ENCODE assay signal across 27 mouse cellular contexts in the genomic region with DNA sequence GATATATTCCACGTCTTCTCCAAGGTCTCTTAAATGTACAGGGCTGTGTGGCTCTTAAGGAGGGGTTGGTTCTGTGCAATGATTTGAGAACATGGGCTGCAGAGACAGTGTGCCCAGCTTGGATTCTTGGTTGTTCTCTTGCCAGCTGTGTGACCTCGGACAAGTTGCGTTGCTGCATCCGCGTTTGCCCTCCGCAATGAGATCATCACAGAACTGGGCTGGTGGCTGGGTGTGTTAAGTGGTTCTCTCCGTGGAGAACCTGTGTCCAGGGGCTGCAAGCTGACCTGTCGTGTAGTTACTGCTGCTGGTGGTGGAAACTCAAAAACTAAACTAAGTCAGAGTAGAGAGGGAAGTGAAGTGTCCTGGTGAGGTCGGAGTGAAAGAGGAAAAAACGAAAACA.
DNase-seq lines count a peak whose midpoint lies in the region; ATAC-seq lines count a peak whose summit lies in the region.
"Had no signal": no experiment of that assay in that cellular context is flagged by ENCODE, and none has a peak within 500 bp of the region (broad histone marks: within the 10 kb centered on the region; RNA-seq: fewer than 3 reads in every experiment).

No protein-coding gene starts in this region.

- H3K27ac ChIP-seq in embryonic facial prominence, embryonic 13.5 days: peak overlapping the region; percentile 39; the same call in 1 of the 2 replicates
- H3K27ac ChIP-seq in embryonic facial prominence, embryonic 10.5 days (replicated peaks): no peak overlapping the region
- 0 out of 2 replicates have a peak overlapping the region, but pooled peaks have one; percentile 15 for H3K27ac ChIP-seq in lung, embryonic 15.5 days
- H3K27ac ChIP-seq in brown adipose tissue, adult 24 weeks (replicated peaks; ENCODE audit: low read depth, low read length): 0 out of 2 replicates have a peak overlapping the region, but pooled peaks have one; percentile 2
- H3K27ac ChIP-seq: heart, embryonic 15.5 days; hindbrain, embryonic 13.5 days; neural tube, embryonic 15.5 days had no signal

- no peak overlapping the region for H3K9ac ChIP-seq in embryonic facial prominence, embryonic 13.5 days
- H3K9ac ChIP-seq in lung, embryonic 15.5 days: no peak overlapping the region
- H3K9ac ChIP-seq: forebrain, postnatal 0 days; heart, embryonic 15.5 days; hindbrain, embryonic 13.5 days; liver, postnatal 0 days; neural tube, embryonic 15.5 days had no signal

- 83% methylated on average over 10 of the region's 10 CpGs for whole genome bisulfite sequencing in embryonic facial prominence, embryonic 13.5 days
- 90% methylated on average over 10 of the region's 10 CpGs for WGBS in embryonic facial prominence, embryonic 10.5 days
- 59% methylated on average over 10 of the region's 10 CpGs for WGBS in lung, embryonic 15.5 days

- H3K4me3 ChIP-seq in embryonic facial prominence, embryonic 13.5 days: no peak overlapping the region
- no peak overlapping the region for H3K4me3 ChIP-seq in embryonic facial prominence, embryonic 10.5 days
- no peak overlapping the region for H3K4me3 ChIP-seq in lung, embryonic 15.5 days
- no peak overlapping the region for H3K4me3 ChIP-seq in brown adipose tissue, adult 24 weeks (ENCODE audit: insufficient read depth, low read depth, low read length)
- H3K4me3 ChIP-seq: heart, embryonic 15.5 days; hindbrain, embryonic 13.5 days; neural tube, embryonic 15.5 days had no signal

- peaks cover 26% of the 10 kb centered on the region for H3K4me1 ChIP-seq in embryonic facial prominence, embryonic 13.5 days
- peaks cover 27% of the 10 kb centered on the region for H3K4me1 ChIP-seq in embryonic facial prominence, embryonic 10.5 days
- peaks cover 15% of the 10 kb centered on the region for H3K4me1 ChIP-seq in lung, embryonic 15.5 days
- H3K4me1 ChIP-seq in brown adipose tissue, adult 24 weeks (ENCODE audit: control insufficient read depth, insufficient read depth, insufficient read length, low read length): peaks cover 3% of the 10 kb centered on the region; the same call in 1 of the 2 replicates
- H3K4me1 ChIP-seq: heart, embryonic 15.5 days had no signal

- no peak for DNase-seq in embryonic facial prominence, embryonic 10.5 days (ENCODE audit: low spot score)
- DNase-seq in lung, postnatal 4 days: no peak
- no peak for DNase-seq in left cerebral cortex, postnatal 14 days (ENCODE audit: low spot score in 2 of 2)
- DNase-seq in yolk sac, embryonic 10.5 days (ENCODE audit: low spot score): no peak
- no peak for DNase-seq in right cerebral cortex, adult 2 months (ENCODE audit: low spot score in 2 of 2)
- DNase-seq: cerebellum, adult 18-20 months; cerebellum, postnatal 36 days; forebrain, postnatal 0 days; gastrocnemius, postnatal 14 days; heart, adult 18-20 months; heart, postnatal 36 days; kidney, adult 8-10 months; kidney, postnatal 25 days; layer of hippocampus, postnatal 36 days; liver, postnatal 0 days; lung, postnatal 10 days; right cerebral cortex, adult 18-20 months; thymus, adult 2 months; thymus, postnatal 4 days had no signal

- intact Hi-C loops in left cerebral cortex, postnatal 14 days (cut with DNase I): no loop called here

- no peaks in the 10 kb centered on the region for H3K9me3 ChIP-seq in embryonic facial prominence, embryonic 13.5 days
- H3K9me3 ChIP-seq in embryonic facial prominence, embryonic 10.5 days: no peaks in the 10 kb centered on the region
- H3K9me3 ChIP-seq in lung, embryonic 15.5 days: no peaks in the 10 kb centered on the region
- H3K9me3 ChIP-seq: heart, embryonic 15.5 days; hindbrain, embryonic 13.5 days; neural tube, embryonic 15.5 days had no signal

- H3K27me3 ChIP-seq in embryonic facial prominence, embryonic 13.5 days: no peaks in the 10 kb centered on the region
- 0 out of 2 replicates have a peak, but pooled peaks cover 6% of the 10 kb centered on the region for H3K27me3 ChIP-seq in embryonic facial prominence, embryonic 10.5 days (replicated peaks; ENCODE audit: low read depth, poor library complexity, severe bottlenecking)
- H3K27me3 ChIP-seq in lung, embryonic 15.5 days: no peaks in the 10 kb centered on the region
- H3K27me3 ChIP-seq: heart, embryonic 15.5 days; hindbrain, embryonic 13.5 days; neural tube, embryonic 15.5 days had no signal

- H3K4me2 ChIP-seq in embryonic facial prominence, embryonic 13.5 days: no peak overlapping the region
- H3K4me2 ChIP-seq in lung, embryonic 15.5 days: no peak overlapping the region
- H3K4me2 ChIP-seq: heart, embryonic 15.5 days; hindbrain, embryonic 13.5 days; liver, embryonic 11.5 days; midbrain, embryonic 11.5 days; neural tube, embryonic 15.5 days had no signal

- peaks cover 7% of the 10 kb centered on the region for H3K36me3 ChIP-seq in embryonic facial prominence, embryonic 13.5 days
- peaks cover 6% of the 10 kb centered on the region for H3K36me3 ChIP-seq in embryonic facial prominence, embryonic 10.5 days (replicated peaks)
- H3K36me3 ChIP-seq in lung, embryonic 15.5 days: no peaks in the 10 kb centered on the region
- H3K36me3 ChIP-seq: heart, embryonic 15.5 days; neural tube, embryonic 15.5 days had no signal

- no peak for ATAC-seq in embryonic facial prominence, embryonic 13.5 days (ENCODE audit: insufficient number of reproducible peaks, insufficient read depth, low FRiP score, low TSS enrichment, low read depth)
- ATAC-seq in lung, embryonic 15.5 days (ENCODE audit: borderline replicate concordance, extremely low read depth, low FRiP score, low TSS enrichment): no peak
- ATAC-seq: forebrain, postnatal 0 days; liver, postnatal 0 days had no signal
